Mouse (Mus musculus): Measurements from ENCODE around the gene Jag2.

- TF ChIP-seq CTCF (IDR thresholded peaks at IDR 0.05) (peak; percentile 67), EP300 (IDR thresholded peaks at IDR 0.05) (no peak)
Measured at GRCm38 (mm10) chr12:112929562-112930352, at the start of gene Jag2.
